Mouse (Mus musculus): ENCODE data around the gene Cmya5. TPM values are rescaled to one million over a fixed set of nuclear protein-coding genes. Genes with fewer than 3 reads are reported as not detected.

Gene Cmya5
- polyA plus RNA-seq, 1 experiment, result under 0.01 TPM

DNA sequence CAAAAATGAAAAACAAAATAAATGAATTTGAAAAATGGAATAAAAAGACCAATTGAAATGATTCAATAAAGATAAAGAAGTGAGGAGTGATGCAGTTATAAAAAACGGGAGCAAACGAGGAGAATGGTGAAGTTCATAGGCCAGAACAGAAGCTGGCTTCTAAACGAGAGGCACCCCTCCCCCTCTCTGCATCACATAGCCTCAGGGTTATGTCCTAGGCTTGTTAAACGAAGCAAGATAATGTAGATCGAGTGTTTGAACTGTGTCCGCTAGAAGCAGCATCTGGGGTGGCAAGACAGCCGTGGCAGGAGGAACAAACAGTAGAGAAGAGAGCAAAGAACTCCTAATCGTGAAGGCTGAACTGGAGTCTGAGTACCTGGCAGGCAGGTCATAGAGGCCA lies 74.1 kb downstream of the Cmya5 start:
- no peaks in the 10 kb centered on the region for H3K27me3 ChIP-seq (ENCODE audit: control insufficient read depth, insufficient read depth, insufficient read length)

DNA sequence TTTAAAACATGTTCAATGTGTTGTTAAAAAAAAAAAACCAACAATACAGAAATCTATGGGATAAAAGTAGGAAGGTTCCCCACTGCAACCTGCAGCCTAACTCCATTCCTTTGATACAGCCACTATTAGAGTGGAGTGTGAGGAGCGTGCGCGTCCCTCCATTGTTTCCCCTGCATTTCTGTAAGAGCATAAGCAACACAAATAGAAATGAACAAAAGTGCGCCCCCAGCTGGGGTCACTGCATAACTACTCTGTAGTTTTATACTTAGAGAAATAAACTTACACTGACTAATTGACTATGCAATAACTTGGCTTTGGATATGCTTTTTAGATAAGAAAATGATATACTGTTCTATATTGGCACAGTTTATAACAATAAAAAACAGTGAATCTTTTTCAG lies 75.0 kb downstream of the Cmya5 start:
- Histone ChIP-seq H3K36me3 (ENCODE audit: control insufficient read depth, insufficient read depth) (no peaks in the 10 kb centered on the region), H3K4me3 (ENCODE audit: insufficient read depth, poor library complexity, severe bottlenecking) (no peak overlapping the region), H3ac (ENCODE audit: control insufficient read depth, insufficient read length, low read depth) (no peak overlapping the region), H3K79me3 (ENCODE audit: low read depth) (no peaks in the 10 kb centered on the region), H3K27me3 (ENCODE audit: control insufficient read depth, insufficient read depth, insufficient read length) (no peaks in the 10 kb centered on the region), H3K79me2 (ENCODE audit: control insufficient read depth, insufficient read depth) (no peaks in the 10 kb centered on the region)
- no peak for TF ChIP-seq USF1 (IDR thresholded peaks at IDR 0.05; ENCODE audit: low read depth)
- no peak for TF ChIP-seq MYOD1 (IDR thresholded peaks at IDR 0.05; ENCODE audit: control insufficient read depth, insufficient read length, low read depth)
- no peak for TF ChIP-seq MAX (IDR thresholded peaks at IDR 0.05)
- no peak for TF ChIP-seq FOSL1 (IDR thresholded peaks at IDR 0.05; ENCODE audit: insufficient read depth, low read length, poor library complexity, severe bottlenecking)
- TF ChIP-seq MYOG (IDR thresholded peaks at IDR 0.05; ENCODE audit: control insufficient read depth, extremely low read depth, insufficient read length), result no peak
- no peak for TF ChIP-seq CEBPB (IDR thresholded peaks at IDR 0.05; ENCODE audit: low read depth)
- TF ChIP-seq CTCF (IDR thresholded peaks at IDR 0.05; ENCODE audit: control insufficient read depth, insufficient read depth, insufficient read length), result no peak

More for the DNA sequence above, 74.1 kb downstream of the Cmya5 start:
- Histone ChIP-seq H3K4me3 (ENCODE audit: insufficient read depth, poor library complexity, severe bottlenecking) (no peak overlapping the region), H3ac (ENCODE audit: control insufficient read depth, insufficient read length, low read depth) (no peak overlapping the region), H3K79me3 (ENCODE audit: low read depth) (no peaks in the 10 kb centered on the region), H3K36me3 (ENCODE audit: control insufficient read depth, insufficient read depth) (no peaks in the 10 kb centered on the region), H3K79me2 (ENCODE audit: control insufficient read depth, insufficient read depth) (no peaks in the 10 kb centered on the region)
- TF ChIP-seq CTCF (IDR thresholded peaks at IDR 0.05; ENCODE audit: control insufficient read depth, insufficient read depth, insufficient read length), result no peak
- no peak for TF ChIP-seq MAX (IDR thresholded peaks at IDR 0.05)
- no peak for TF ChIP-seq FOSL1 (IDR thresholded peaks at IDR 0.05; ENCODE audit: insufficient read depth, low read length, poor library complexity, severe bottlenecking)
- TF ChIP-seq USF1 (IDR thresholded peaks at IDR 0.05; ENCODE audit: low read depth), result no peak
- no peak for TF ChIP-seq MYOD1 (IDR thresholded peaks at IDR 0.05; ENCODE audit: control insufficient read depth, insufficient read length, low read depth)

DNA sequence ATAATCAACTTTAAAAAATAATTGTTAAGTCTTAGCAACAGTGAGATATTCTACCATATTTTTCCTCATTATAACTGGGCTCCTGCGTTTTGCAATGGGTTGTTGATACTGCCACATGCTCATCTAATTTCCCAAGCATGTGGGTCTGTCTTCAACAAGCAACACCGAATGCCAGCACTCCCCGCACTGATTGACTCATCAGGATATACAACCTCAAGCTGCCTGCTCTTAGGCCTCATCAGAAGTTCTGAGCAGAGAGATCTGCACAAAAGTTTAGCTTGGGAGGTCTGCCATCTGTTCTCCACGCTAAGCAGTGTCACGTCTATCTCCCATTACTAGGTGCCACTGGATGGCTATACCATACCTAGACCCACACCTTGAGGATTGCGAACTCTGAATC lies 76.2 kb downstream of the Cmya5 start:
- Histone ChIP-seq H3K4me3 (ENCODE audit: insufficient read depth, poor library complexity, severe bottlenecking) (no peak overlapping the region), H3ac (ENCODE audit: control insufficient read depth, insufficient read length, low read depth) (no peak overlapping the region), H3K79me2 (ENCODE audit: control insufficient read depth, insufficient read depth) (no peaks in the 10 kb centered on the region), H3K79me3 (ENCODE audit: low read depth) (no peaks in the 10 kb centered on the region), H3K27me3 (ENCODE audit: control insufficient read depth, insufficient read depth, insufficient read length) (no peaks in the 10 kb centered on the region), H3K36me3 (ENCODE audit: control insufficient read depth, insufficient read depth) (no peaks in the 10 kb centered on the region)
- no peak for TF ChIP-seq MYOD1 (IDR thresholded peaks at IDR 0.05; ENCODE audit: control insufficient read depth, insufficient read length, low read depth)
- no peak for TF ChIP-seq MYOG (IDR thresholded peaks at IDR 0.05; ENCODE audit: control insufficient read depth, extremely low read depth, insufficient read length)
- no peak for TF ChIP-seq FOSL1 (IDR thresholded peaks at IDR 0.05; ENCODE audit: insufficient read depth, low read length, poor library complexity, severe bottlenecking)
- TF ChIP-seq CEBPB (IDR thresholded peaks at IDR 0.05; ENCODE audit: low read depth), result no peak
- TF ChIP-seq CTCF (IDR thresholded peaks at IDR 0.05; ENCODE audit: control insufficient read depth, insufficient read depth, insufficient read length), result no peak
- TF ChIP-seq USF1 (IDR thresholded peaks at IDR 0.05; ENCODE audit: low read depth), result no peak
- TF ChIP-seq MAX (IDR thresholded peaks at IDR 0.05), result no peak

DNA sequence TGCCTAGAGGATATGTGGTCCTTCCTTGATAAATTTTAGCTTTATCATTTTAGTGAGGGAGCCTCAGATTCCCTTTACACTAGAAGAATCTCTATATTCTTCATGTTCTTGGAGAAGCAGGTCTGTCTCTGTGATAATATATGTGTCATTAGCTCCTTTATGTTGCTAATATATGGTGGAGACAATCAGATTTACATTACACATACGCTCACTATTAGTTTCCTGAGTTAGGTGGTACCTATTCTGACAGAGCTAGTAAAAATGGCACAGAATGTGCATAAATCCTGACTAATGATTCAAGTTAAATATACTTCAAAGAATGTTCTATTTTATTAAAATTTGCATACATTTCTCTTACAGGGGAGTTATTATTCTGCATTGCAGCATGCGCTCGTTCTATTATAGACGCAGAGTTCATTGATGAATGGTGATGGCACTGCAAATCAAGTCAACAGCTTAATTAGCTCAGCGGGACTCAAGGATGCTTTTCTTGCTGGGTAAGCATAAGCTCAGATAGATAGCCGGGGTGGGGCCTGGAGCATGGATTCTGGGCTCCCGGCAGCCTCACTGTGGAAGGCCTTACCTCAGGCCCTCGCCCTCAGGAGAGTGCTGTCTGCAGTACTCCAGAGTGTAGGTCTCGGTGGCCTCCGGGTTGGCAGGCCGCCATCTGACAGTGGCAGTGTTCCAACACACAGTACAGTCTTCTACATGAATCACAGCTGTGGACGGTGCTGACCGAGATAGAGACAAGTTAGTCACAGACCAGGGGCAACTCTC lies 81.5 kb downstream of the Cmya5 start:
- Histone ChIP-seq H3ac (ENCODE audit: control insufficient read depth, insufficient read length, low read depth) (no peak overlapping the region), H3K79me2 (ENCODE audit: control insufficient read depth, insufficient read depth) (no peaks in the 10 kb centered on the region), H3K27me3 (ENCODE audit: control insufficient read depth, insufficient read depth, insufficient read length) (no peaks in the 10 kb centered on the region), H3K4me3 (ENCODE audit: insufficient read depth, poor library complexity, severe bottlenecking) (no peak overlapping the region), H3K36me3 (ENCODE audit: control insufficient read depth, insufficient read depth) (no peaks in the 10 kb centered on the region), H3K79me3 (ENCODE audit: low read depth) (no peaks in the 10 kb centered on the region)
- TF ChIP-seq FOSL1 (IDR thresholded peaks at IDR 0.05; ENCODE audit: insufficient read depth, low read length, poor library complexity, severe bottlenecking) (no peak), MYOG (IDR thresholded peaks at IDR 0.05; ENCODE audit: control insufficient read depth, extremely low read depth, insufficient read length) (no peak), MYOD1 (IDR thresholded peaks at IDR 0.05; ENCODE audit: control insufficient read depth, insufficient read length, low read depth) (no peak), CEBPB (IDR thresholded peaks at IDR 0.05; ENCODE audit: low read depth) (no peak), CTCF (IDR thresholded peaks at IDR 0.05; ENCODE audit: control insufficient read depth, insufficient read depth, insufficient read length) (no peak), MAX (IDR thresholded peaks at IDR 0.05) (no peak), USF1 (IDR thresholded peaks at IDR 0.05; ENCODE audit: low read depth) (no peak)

DNA sequence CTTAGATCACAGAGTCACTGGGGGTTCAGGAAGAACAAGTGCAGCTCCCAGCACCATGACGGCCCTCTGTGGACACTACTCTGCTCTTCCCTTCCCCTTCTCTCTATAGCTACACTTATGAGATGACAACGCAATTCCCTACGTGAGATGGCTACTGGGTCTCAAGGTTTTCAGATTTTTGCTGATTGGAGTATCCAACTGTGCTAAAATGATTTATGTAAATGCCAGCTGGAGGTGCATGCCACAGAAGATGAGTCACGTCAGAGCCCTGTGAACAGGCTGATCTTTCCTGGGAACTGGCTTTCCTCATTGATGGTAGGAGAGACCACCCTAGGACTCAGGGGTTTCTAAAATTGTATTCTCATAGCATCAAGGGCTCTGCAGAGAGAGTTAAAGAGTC lies 83.2 kb downstream of the Cmya5 start:
- Histone ChIP-seq H3K36me3 (ENCODE audit: control insufficient read depth, insufficient read depth) (no peaks in the 10 kb centered on the region), H3K79me3 (ENCODE audit: low read depth) (no peaks in the 10 kb centered on the region), H3K79me2 (ENCODE audit: control insufficient read depth, insufficient read depth) (no peaks in the 10 kb centered on the region), H3K4me3 (ENCODE audit: insufficient read depth, poor library complexity, severe bottlenecking) (no peak overlapping the region), H3K27me3 (ENCODE audit: control insufficient read depth, insufficient read depth, insufficient read length) (no peaks in the 10 kb centered on the region), H3ac (ENCODE audit: control insufficient read depth, insufficient read length, low read depth) (no peak overlapping the region)
- TF ChIP-seq CEBPB (IDR thresholded peaks at IDR 0.05; ENCODE audit: low read depth), result no peak
- no peak for TF ChIP-seq FOSL1 (IDR thresholded peaks at IDR 0.05; ENCODE audit: insufficient read depth, low read length, poor library complexity, severe bottlenecking)
- no peak for TF ChIP-seq MYOD1 (IDR thresholded peaks at IDR 0.05; ENCODE audit: control insufficient read depth, insufficient read length, low read depth)
- TF ChIP-seq MAX (IDR thresholded peaks at IDR 0.05), result no peak
- TF ChIP-seq CTCF (IDR thresholded peaks at IDR 0.05; ENCODE audit: control insufficient read depth, insufficient read depth, insufficient read length), result no peak
- no peak for TF ChIP-seq USF1 (IDR thresholded peaks at IDR 0.05; ENCODE audit: low read depth)
- no peak for TF ChIP-seq MYOG (IDR thresholded peaks at IDR 0.05; ENCODE audit: control insufficient read depth, extremely low read depth, insufficient read length)
